Comparison of ENCODE assay signal across 21 mouse cellular contexts in the genomic region with DNA sequence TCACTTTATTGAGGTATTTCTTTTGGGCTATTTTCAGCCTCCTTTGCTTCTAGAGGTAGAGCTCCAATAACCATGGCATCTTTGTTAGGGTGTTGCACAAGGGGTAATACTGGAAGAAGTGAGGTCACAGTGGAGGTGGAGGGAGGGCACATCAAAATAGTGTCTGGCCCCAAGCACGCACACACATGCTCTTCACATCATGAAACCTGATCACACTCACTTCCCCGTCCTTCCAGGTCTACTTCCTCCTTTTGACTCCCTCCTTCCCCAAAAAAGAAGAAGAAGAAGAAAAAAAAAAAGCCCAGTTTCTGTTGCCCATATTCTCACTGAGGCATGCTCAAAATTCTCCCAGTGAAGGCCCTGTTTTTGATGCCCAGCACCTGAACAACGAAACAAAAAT. TPM values are rescaled to one million over a fixed set of nuclear protein-coding genes. Genes with fewer than 3 reads are reported as not detected.
"Had no signal": no experiment of that assay in that cellular context is flagged by ENCODE, and none has a peak within 500 bp of the region (broad histone marks: within the 10 kb centered on the region; RNA-seq: fewer than 3 reads in every experiment).

No protein-coding gene starts in this region.

- ATAC-seq: liver, embryonic 12.5 days; midbrain, embryonic 16.5 days had no signal

- H3K4me1 ChIP-seq: kidney, embryonic 15.5 days; limb, embryonic 15.5 days had no signal

- H3K9me3 ChIP-seq: kidney, embryonic 15.5 days; limb, embryonic 15.5 days; liver, embryonic 12.5 days; midbrain, embryonic 12.5 days; neural tube, embryonic 13.5 days had no signal

- H3K36me3 ChIP-seq: kidney, embryonic 15.5 days; limb, embryonic 15.5 days; liver, embryonic 12.5 days; midbrain, embryonic 12.5 days; neural tube, embryonic 13.5 days had no signal

- DNase-seq: kidney, postnatal 14 days; layer of hippocampus, postnatal 36 days; lung, postnatal 4 days; right cerebral cortex, postnatal 14 days; thymus, postnatal 36 days had no signal

- H3K4me3 ChIP-seq: kidney, embryonic 15.5 days; limb, embryonic 15.5 days; liver, embryonic 12.5 days; midbrain, embryonic 12.5 days; myocyte; neural tube, embryonic 13.5 days had no signal

- H3K4me2 ChIP-seq: kidney, embryonic 15.5 days; limb, embryonic 15.5 days; liver, embryonic 12.5 days; lung, embryonic 14.5 days; midbrain, embryonic 12.5 days; neural tube, embryonic 13.5 days had no signal

- H3K27me3 ChIP-seq: kidney, embryonic 15.5 days; limb, embryonic 15.5 days; liver, embryonic 12.5 days; midbrain, embryonic 12.5 days; neural tube, embryonic 13.5 days had no signal

- H3K27ac ChIP-seq: kidney, embryonic 15.5 days; limb, embryonic 15.5 days; liver, embryonic 12.5 days; midbrain, embryonic 12.5 days; neural tube, embryonic 13.5 days had no signal

- H3K9ac ChIP-seq: kidney, embryonic 15.5 days; limb, embryonic 15.5 days; liver, embryonic 12.5 days; lung, embryonic 14.5 days; midbrain, embryonic 12.5 days; neural tube, embryonic 13.5 days had no signal

RNA-seq across cellular contexts. Expression of a gene that starts 39.1 kb away (rescaled TPM):
- total RNA-seq: layer of hippocampus, postnatal 36 days; left cerebral cortex, postnatal 25 days; megakaryocyte-erythroid progenitor cell, adult 5-6 weeks had no signal
- polyA plus RNA-seq: kidney, embryonic 15.5 days; large intestine, adult 2 months; limb, embryonic 11.5 days; limb, embryonic 15.5 days; liver, embryonic 12.5 days; liver, embryonic 16.5 days; lung, embryonic 14.5 days; midbrain, embryonic 12.5 days; midbrain, embryonic 16.5 days; myocyte; neural tube, embryonic 13.5 days; spleen, adult 2 months; stomach, embryonic 16.5 days; thymus, postnatal 0 days had no signal
